Mouse (Mus musculus) olfactory bulb, adult 2 months (tissue): ENCODE measurements at regions not wholly inside any gene's neighbourhood (a gene's known extent, or its start where the extent isn't known, plus 50 kb on each side); places are given as distances from the start of the nearest gene placed in this dataset.

Experiments used
- H3K27ac ChIP-seq: fragments of 200-500 bp; 2 replicates; pipeline ENCODE4 v1.5.1; 2012; ENCODE audit warnings: low read depth, low read length; ENCODE audit not compliant: insufficient read depth
- H3K4me1 ChIP-seq: fragments of 200-500 bp; 2 replicates; pipeline ENCODE4 v1.6.1; 2012; ENCODE audit warnings: low read length; ENCODE audit not compliant: control insufficient read depth, insufficient read depth
- H3K4me3 ChIP-seq: fragments of 200-500 bp; 2 replicates; pipeline ENCODE4 v1.5.1; 2012; ENCODE audit warnings: mild to moderate bottlenecking, low read depth, low read length, moderate library complexity; ENCODE audit not compliant: insufficient read depth
- CTCF ChIP-seq: fragments of 200-500 bp; IDR thresholded peaks from 2 replicates; pipeline ENCODE4 v1.5.1; 2012; ENCODE audit warnings: low read depth, mild to moderate bottlenecking, low read length, moderate library complexity; ENCODE audit not compliant: insufficient read depth
- POLR2A ChIP-seq: fragments of 200-500 bp; IDR thresholded peaks from 2 replicates; pipeline ENCODE4 v1.6.1; 2012; ENCODE audit warnings: mild to moderate bottlenecking, low read depth, low read length, moderate library complexity; ENCODE audit not compliant: insufficient read depth
- WGBS: fragments of 180-500 bp; shearing (Covaris S2); methylation state at CpG from one replicate; pipeline ENCODE4 v1.1.7; 2018; 5-methylcytosine and 5-hydroxymethylcytosine counted together

DNA sequence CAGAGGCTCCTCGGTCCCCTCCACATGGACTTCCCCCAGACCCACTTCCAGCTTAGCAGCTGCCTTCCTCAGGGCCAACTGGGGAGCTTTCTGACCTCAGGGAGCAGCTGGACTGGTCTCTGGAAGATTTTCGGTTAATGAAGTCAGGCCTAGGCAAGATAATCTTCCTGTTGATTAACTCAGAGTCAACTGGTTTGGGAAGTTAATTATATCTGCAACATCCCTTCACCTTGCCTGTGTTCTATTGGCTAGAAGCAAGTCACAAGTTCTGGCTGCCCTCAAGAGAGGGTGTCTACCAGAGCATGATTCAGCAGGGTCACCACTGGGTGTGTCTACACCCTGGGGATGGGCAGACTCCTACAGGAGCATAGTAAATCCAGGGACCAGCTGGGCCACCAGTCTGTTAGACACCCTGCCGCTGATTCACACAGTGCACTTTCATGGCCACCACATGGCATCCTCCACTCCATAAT is 53.9 kb upstream of the Maml3 start:
- Histone ChIP-seq H3K4me3 (no peak overlapping the region), H3K4me1 (no peaks in the 10 kb centered on the region), H3K27ac (no peak overlapping the region)
- WGBS, result 90% methylated on average over 3 of the region's 3 CpGs
- no peak for TF ChIP-seq POLR2A
- TF ChIP-seq CTCF, result no peak

GRCm38 (mm10) chr3:52161688-52162087 is 56.8 kb upstream of the Maml3 start:
- Histone ChIP-seq H3K27ac (no peak overlapping the region), H3K4me1 (no peaks in the 10 kb centered on the region), H3K4me3 (no peak overlapping the region)
- TF ChIP-seq POLR2A (no peak), CTCF (no peak)
- WGBS, result 77% methylated on average over 3 of the region's 3 CpGs

DNA sequence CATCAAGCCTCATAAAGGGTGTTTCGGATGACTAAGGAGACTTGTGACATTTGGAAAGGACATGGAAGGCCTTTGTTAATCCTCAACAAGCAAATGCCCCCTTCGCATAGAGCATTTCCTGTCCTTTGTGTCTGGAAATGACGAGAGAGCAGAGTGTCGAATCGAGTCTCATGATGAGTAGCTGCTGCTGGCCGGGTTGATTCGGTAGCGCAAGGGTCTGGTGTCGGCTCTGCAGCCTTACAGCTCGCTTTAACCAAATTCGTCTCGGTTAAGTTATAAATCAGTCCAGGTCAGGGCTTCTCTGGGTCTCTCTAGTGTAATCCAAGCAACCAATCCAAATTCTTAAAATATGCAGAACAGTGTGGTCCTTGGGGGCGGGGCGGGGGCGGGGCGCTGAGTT is 59.1 kb upstream of the Maml3 start:
- H3K4me3 ChIP-seq, result no peak overlapping the region
- H3K4me1 ChIP-seq, result no peaks in the 10 kb centered on the region
- 78% methylated on average over 16 of the region's 16 CpGs for WGBS
- TF ChIP-seq POLR2A, result no peak
- TF ChIP-seq CTCF, result no peak
- H3K27ac ChIP-seq, result no peak overlapping the region

- Histone ChIP-seq H3K27ac (no peak overlapping the region), H3K4me3 (no peak overlapping the region), H3K4me1 (peaks cover 2% of the 10 kb centered on the region; the same call in 1 of the 2 replicates)
- TF ChIP-seq CTCF (no peak), POLR2A (no peak)
- WGBS, result 97% methylated on average over 7 of the region's 7 CpGs
Measured at GRCm38 (mm10) chr3:52167420-52167819, 62.5 kb upstream of the Maml3 start.

- WGBS, result 97% methylated on average over 7 of the region's 7 CpGs
- H3K27ac ChIP-seq, result no peak overlapping the region
- no peak for TF ChIP-seq POLR2A
- no peak for TF ChIP-seq CTCF
- peaks cover 8% of the 10 kb centered on the region for H3K4me1 ChIP-seq
- no peak overlapping the region for H3K4me3 ChIP-seq
Measured at GRCm38 (mm10) chr3:52170847-52171246, 66.0 kb upstream of the Maml3 start.

GRCm38 (mm10) chr3:52171303-52171702 is 66.4 kb upstream of the Maml3 start:
- H3K4me3 ChIP-seq, result no peak overlapping the region
- peaks cover 11% of the 10 kb centered on the region for H3K4me1 ChIP-seq
- TF ChIP-seq POLR2A (no peak), CTCF (no peak)
- WGBS, result 78% methylated on average over 5 of the region's 5 CpGs
- no peak overlapping the region for H3K27ac ChIP-seq

DNA sequence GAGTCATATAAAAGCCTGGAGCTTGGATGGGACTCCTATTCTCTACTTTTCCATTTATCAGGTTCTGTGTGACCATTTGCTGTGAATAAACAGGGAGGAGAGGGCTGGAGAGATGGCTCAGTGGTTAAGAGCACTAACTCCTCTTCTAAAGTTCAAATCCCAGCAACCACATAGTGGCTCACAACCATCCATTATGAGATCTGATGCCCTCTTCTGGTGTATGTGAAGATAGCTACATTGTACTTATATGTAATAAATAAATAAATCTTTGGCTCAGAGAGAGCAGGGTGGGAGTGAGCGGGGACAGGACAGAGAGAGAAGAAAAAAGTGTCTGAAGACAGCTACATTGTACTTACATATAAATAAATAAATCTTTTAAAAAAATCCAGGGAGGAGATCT is 68.6 kb upstream of the Maml3 start:
- H3K4me1 ChIP-seq, result peaks cover 12% of the 10 kb centered on the region
- H3K27ac ChIP-seq, result no peak overlapping the region
- no peak overlapping the region for H3K4me3 ChIP-seq
- WGBS, result 63% methylated on average over 1 of the region's 1 CpGs
- TF ChIP-seq POLR2A, result no peak
- TF ChIP-seq CTCF, result no peak

GRCm38 (mm10) chr3:52176108-52176507 is 71.2 kb upstream of the Maml3 start:
- 0 out of 2 replicates have a peak overlapping the region, but pooled peaks have one; percentile 18 for H3K27ac ChIP-seq
- WGBS, result 30% methylated on average over 8 of the region's 8 CpGs
- TF ChIP-seq CTCF (no peak), POLR2A (no peak)

GRCm38 (mm10) chr3:52178851-52179250 is 74.0 kb upstream of the Maml3 start:
- peaks cover 29% of the 10 kb centered on the region for H3K4me1 ChIP-seq
- WGBS, result 71% methylated on average over 9 of the region's 9 CpGs
- no peak overlapping the region for H3K4me3 ChIP-seq
- TF ChIP-seq POLR2A (no peak), CTCF (no peak)
- peak overlapping the region; percentile 81 for H3K27ac ChIP-seq

More at GRCm38 (mm10) chr3:52176108-52176507, 71.2 kb upstream of the Maml3 start:
- Histone ChIP-seq H3K4me3 (no peak overlapping the region), H3K4me1 (peaks cover 31% of the 10 kb centered on the region)

- 5% methylated on average over 12 of the region's 12 CpGs for WGBS
- Histone ChIP-seq H3K4me3 (peak overlapping the region; percentile 4; the same call in 1 of the 2 replicates), H3K4me1 (peaks cover 33% of the 10 kb centered on the region), H3K27ac (peak overlapping the region; percentile 81)
- TF ChIP-seq POLR2A, result no peak
- TF ChIP-seq CTCF, result no peak
Measured at GRCm38 (mm10) chr3:52179686-52180085, 74.8 kb upstream of the Maml3 start.
